Mouse (Mus musculus) thymus, postnatal 36 days (tissue): Measurements from ENCODE around the gene Tmem179.

Experiments
- DNase-seq, 2 experiments: peaks; one replicate each; pipeline ENCODE4 v3.0.0; 2022; ENCODE audit warnings: mixed read lengths in 2 of 2

Tmem179 gene

GRCm38 (mm10) chr12:112537233-112537632, 20.7 kb upstream of the Tmem179 start:
- DNase-seq, result no peak

- DNase-seq, result no peak
Measured at GRCm38 (mm10) chr12:112533758-112534157, 17.2 kb upstream of the Tmem179 start.

DNA sequence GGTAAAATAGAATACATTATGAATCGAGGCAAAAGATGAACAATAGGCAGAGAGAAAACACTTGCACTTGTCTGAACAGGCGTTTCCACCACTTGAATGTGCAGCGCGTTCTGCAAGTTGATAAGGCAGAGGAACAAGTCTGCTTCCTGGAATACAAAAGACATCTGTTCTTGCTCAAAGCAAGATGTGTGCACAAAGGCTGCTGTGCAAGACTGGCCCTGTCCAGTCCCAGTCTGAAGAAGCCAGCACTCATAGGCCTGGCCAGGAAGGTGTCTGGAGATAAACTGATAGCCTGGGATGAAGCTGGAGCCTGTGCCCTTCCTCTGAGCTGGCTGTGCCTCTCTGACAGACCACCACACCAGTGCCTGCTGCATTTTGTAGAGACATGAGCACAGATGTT, 1.6 kb upstream of the Tmem179 start:
- no peak for DNase-seq

DNA sequence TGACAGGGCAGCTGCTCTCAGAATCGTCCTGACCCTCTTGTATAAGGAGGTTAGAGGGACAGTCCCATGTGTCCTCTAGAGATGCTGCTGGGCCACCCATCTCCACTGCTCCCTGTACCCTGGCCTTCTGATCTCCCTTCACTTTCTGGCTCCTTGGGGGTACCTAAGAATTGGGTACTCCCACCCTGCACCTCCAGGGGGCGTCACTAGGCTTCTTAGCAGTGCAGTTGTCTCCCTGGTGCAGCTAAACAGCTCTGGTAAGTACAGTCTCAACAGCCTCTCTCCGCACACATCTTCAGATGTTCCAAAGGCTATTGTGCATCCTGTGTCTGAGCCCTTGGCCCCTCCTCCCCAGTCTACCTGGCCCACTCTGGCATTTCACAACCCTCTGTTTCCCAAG, 1.6 kb downstream of the Tmem179 start:
- DNase-seq, result no peak

DNA sequence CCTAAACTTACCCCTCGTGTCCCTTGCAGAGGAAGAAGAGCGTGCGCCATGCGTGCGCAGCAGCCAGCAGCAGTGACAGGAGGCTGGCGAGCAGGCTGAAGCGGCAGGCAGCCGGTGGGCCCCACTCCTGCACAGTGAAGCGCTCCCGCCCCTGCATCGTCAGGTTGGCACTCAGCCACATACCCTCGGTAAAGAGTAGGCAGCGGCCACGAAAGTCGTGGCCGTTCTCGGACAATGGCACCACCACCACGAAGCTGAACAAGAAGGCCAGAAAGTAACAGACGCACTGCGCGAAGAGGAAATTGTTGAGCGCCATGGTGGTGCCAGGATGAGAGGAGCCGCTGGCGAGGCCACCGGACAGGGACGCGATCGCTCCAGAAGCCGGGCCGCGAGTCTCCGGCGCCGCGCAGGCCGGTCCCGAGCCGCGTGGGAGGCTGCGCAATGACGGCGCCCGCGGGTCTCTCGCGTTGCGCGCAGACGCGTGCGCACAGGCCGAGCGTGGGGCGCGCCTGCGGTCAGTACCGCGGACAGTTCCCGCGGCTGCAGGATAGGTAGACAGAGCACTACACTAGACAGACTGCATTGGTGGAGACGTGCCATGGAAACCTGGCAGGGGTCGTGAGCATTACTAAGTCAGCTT, 5.7 kb downstream of the Tmem179 start:
- DNase-seq, result no peak

GRCm38 (mm10) chr12:112510365-112510732, 6.2 kb downstream of the Tmem179 start:
- no peak for DNase-seq

DNA sequence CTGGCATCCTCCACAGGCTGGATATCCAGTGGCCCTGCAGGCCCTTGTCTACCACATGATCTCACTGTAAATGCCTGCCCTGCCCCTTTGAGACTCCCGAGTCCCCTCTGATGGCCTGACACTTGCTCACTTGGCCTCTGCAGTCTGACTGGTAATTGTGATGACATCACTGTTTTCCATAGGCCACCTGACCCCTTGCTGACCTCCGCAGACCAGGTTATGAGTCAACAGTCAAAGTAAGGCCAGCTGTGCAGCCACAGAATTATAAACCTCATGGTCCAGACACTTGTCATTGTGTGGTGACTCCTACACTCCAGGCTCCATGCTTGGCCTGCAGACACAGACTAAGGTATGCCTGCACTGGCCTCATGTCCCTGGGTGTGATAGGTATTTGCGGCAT, 8.6 kb downstream of the Tmem179 start:
- no peak for DNase-seq

DNA sequence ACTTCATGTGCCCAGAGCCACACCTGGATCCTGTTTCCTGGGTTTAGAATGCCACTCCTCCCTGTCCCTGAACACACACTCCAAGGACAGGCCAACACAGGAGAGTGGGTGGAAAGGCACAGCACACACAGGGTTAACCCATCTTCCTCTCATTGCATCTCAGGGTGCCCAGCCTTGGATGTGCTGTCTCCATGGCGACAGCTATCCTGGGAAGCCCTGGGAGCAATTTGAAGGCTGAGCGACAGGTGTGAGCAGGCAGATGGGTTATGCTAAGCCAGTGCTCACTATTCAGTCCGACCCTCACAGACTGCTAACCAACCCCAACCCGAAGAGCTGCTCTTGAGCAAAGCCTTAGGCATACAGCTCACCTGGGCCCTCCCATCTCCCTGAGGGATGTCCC, 9.3 kb downstream of the Tmem179 start:
- DNase-seq, result no peak

GRCm38 (mm10) chr12:112506267-112506666, 10.3 kb downstream of the Tmem179 start:
- no peak for DNase-seq

GRCm38 (mm10) chr12:112503003-112503771, 13.4 kb downstream of the Tmem179 start:
- no peak for DNase-seq

DNA sequence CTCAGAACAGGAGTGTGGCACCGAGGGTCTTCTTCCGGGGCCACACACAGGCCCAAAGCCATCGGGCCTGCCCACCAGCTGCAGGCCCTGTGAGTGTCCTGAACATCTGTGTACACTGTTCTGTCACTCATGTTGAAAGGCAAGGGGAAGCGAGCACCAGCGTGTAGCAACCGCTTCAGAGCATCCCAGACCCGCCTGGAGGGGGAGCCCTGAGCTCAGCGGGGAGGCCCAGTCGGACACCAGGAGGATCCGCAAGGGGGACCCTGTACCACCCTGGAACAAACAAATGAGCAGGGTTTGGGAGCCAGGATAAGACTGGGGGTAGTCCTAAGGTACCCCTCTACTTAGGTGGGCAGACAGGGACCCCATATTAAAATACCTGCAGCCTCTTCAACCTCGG, 17.9 kb downstream of the Tmem179 start:
- DNase-seq, result peak; percentile 21 to 33

- DNase-seq, result no peak
Measured at GRCm38 (mm10) chr12:112497731-112498130, 18.8 kb downstream of the Tmem179 start.

GRCm38 (mm10) chr12:112496136-112496535, 20.4 kb downstream of the Tmem179 start:
- no peak for DNase-seq

DNA sequence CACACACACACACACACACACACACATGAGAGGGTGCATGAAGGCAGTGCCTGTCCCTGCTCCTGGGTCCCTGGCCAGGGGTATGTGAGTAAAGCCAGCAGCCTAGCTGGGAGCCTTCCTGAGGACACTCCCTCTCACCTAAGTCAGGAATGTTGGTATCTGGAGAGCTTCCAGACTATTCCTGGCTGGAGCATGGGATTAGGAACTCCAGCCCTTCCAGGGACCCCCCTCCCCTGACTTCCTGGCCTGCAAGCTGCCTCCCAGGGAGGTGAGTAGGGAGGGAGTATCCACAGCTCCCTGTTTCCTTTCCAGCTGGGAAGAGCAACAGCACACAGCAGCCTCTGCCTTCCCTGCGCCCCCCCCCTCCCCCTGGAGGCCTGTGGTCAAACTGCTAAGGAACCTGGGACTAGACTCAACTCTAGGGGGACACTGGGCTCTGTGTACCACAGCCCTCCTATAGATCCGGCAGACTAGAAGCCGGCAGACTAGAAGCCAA, 26.1 kb downstream of the Tmem179 start:
- no peak for DNase-seq

DNA sequence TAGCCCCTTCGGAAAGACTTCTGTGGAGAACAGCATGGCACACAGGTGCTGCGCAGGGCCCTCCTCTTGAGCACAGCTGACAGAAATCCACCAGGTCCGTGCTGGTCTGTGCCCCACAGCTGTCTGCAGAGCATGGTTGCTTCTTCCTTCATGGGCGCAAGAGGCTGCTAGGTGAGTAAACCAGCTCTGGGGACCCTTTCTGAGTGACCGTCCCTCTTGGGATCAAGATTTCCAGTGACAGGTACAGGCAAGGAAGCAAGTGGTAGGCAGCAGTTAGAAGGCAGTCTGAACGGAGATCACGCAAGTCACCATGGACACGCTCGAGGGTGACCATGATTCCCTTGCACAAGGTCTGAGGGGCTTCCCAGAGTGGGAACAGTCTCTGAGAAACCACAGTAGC, 27.0 kb downstream of the Tmem179 start:
- no peak for DNase-seq

GRCm38 (mm10) chr12:112489134-112489533, 27.4 kb downstream of the Tmem179 start, which contains the start of gene A530016L24Rik:
Gene A530016L24Rik (plus strand): TSS chr12:112489448.
- DNase-seq, result no peak

GRCm38 (mm10) chr12:112473777-112474176, 42.8 kb downstream of the Tmem179 start:
- peak; percentile 61 to 70 for DNase-seq

DNA sequence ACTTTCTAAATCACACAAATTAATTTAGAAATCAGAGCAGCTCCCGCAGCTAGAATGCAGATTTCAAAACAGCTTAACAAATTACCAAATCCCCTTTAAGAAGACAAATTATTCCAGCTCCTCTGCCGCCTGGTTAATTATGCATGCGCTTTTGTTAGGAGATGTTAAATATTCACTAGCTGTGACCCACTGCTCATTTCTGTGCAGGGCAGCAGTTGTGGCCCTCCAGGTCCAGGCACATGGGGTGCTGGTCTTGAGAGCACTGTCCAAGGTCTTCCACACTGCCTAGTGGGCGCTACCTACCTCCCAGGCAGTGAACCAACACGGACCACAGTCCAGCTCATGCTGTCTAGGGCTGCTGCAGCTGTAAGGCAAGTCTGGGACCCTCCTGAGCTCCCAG, 46.3 kb downstream of the Tmem179 start:
- DNase-seq, result no peak

GRCm38 (mm10) chr12:112469393-112469792, 47.2 kb downstream of the Tmem179 start:
- no peak for DNase-seq

DNA sequence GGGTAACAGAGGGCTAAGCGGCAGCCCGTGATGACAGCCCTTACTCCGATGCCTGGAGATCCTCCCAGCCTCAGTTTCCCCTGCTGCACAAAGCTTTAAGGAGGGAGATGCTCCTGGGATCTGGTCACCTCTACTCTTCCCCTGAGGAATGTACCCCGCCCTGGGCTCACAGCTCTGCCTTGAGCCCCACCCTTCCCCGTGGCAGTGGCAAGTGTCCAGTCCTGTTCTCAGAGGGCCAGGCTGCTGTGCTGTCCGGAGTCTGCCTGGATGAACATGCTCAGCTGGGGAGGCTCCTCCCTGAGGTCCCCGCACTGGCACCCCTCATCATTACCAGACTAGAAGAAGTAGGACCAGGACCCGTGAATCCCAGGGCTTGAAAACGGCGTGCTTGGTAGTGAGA, 49.2 kb downstream of the Tmem179 start:
- DNase-seq, result no peak

DNA sequence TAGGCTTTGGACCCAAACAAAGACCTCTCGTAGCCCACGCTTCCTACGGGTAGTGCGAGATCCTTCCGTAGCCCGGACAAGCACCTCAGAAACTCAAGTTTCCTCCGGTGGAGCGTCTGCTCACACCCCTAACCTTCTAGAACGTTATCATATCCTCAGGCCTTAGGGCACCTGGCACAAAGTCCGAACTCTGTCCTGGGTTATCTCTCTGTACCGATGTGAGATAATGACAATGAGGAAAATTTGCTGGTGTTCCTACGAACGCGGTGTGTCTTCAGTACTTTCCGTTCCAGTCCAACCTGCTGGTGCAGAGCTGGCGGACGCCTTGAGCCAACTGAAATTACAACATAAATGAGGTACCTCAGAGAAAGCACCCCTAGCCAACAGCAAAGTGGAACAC, 50.6 kb downstream of the Tmem179 start:
- no peak for DNase-seq

- DNase-seq, result no peak
Measured at GRCm38 (mm10) chr12:112464516-112464915, 52.0 kb downstream of the Tmem179 start.

DNA sequence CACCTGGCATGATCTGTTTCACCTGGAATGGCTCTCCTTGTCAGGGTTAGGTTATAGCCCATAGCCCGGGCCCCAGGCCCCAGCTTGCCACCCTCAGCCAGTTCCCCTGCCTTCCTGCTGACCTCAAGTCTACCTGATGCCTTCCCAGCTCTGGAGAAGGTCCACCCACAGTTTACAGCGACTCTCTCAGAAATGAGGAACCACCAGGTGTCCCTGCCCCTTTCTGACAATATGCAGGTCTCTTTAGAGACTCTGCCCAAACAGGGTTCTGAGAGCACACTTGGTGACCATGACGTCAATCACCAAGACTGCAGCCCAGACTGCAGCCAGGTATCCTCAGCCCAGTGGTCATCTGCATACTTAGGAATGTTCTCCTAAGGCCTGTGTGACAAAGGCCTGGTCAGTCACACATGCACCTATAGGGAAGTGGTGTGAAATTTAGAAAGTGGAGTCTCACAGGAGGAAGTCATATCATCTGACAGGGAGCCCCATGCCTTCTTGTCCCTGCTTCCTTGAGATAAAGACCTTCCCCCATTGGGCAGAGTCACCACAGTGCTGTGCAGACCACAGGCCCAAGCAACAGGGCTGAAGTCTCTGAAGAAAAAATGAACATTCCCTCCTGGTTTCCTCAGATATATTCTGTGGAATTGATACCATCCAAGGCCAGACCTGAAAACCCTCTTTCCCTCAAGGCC, 52.6 kb downstream of the Tmem179 start:
- no peak for DNase-seq

GRCm38 (mm10) chr12:112463209-112463608, 53.3 kb downstream of the Tmem179 start:
- no peak for DNase-seq
